Mouse (Mus musculus) cerebellum, adult 8-10 months (tissue): ENCODE measurements around the gene Ldlrad3.

ENCODE experiments used
- DNase-seq: peaks from one replicate; pipeline ENCODE4 v3.0.0; 2022

Ldlrad3 gene

GRCm38 (mm10) chr2:102113323-102113722, 72.9 kb downstream of the Ldlrad3 start:
- DNase-seq = no peak

- DNase-seq = no peak
Measured at GRCm38 (mm10) chr2:102111906-102112499, 74.2 kb downstream of the Ldlrad3 start.

GRCm38 (mm10) chr2:102110306-102110705, 75.9 kb downstream of the Ldlrad3 start:
- DNase-seq = no peak

GRCm38 (mm10) chr2:102107280-102107679, 78.9 kb downstream of the Ldlrad3 start:
- no peak for DNase-seq

- DNase-seq = no peak
Measured at GRCm38 (mm10) chr2:102106728-102107127, 79.5 kb downstream of the Ldlrad3 start.

GRCm38 (mm10) chr2:102105454-102105853, 80.7 kb downstream of the Ldlrad3 start:
- DNase-seq = no peak

GRCm38 (mm10) chr2:102103955-102104354, 82.2 kb downstream of the Ldlrad3 start:
- no peak for DNase-seq

- DNase-seq = no peak
Measured at GRCm38 (mm10) chr2:102100490-102100889, 85.7 kb downstream of the Ldlrad3 start.

GRCm38 (mm10) chr2:102099702-102100450, 86.3 kb downstream of the Ldlrad3 start:
- DNase-seq = no peak

- no peak for DNase-seq
Measured at GRCm38 (mm10) chr2:102099261-102099660, 86.9 kb downstream of the Ldlrad3 start.

- DNase-seq = peak; percentile 70
Measured at GRCm38 (mm10) chr2:102094773-102095172, 91.4 kb downstream of the Ldlrad3 start.

- no peak for DNase-seq
Measured at GRCm38 (mm10) chr2:102094281-102094680, 91.9 kb downstream of the Ldlrad3 start.

- no peak for DNase-seq
Measured at GRCm38 (mm10) chr2:102092579-102092978, 93.6 kb downstream of the Ldlrad3 start.

- DNase-seq = peak; percentile 86
Measured at GRCm38 (mm10) chr2:102091516-102092350, 94.5 kb downstream of the Ldlrad3 start.

GRCm38 (mm10) chr2:102087787-102088186, 98.4 kb downstream of the Ldlrad3 start:
- no peak for DNase-seq

GRCm38 (mm10) chr2:102086583-102086982, 99.6 kb downstream of the Ldlrad3 start:
- no peak for DNase-seq

GRCm38 (mm10) chr2:102082782-102083181, 103.4 kb downstream of the Ldlrad3 start:
- DNase-seq = no peak

- DNase-seq = peak; percentile 87
Measured at GRCm38 (mm10) chr2:102077554-102077953, 108.6 kb downstream of the Ldlrad3 start.

- DNase-seq = no peak
Measured at GRCm38 (mm10) chr2:102076237-102076636, 109.9 kb downstream of the Ldlrad3 start.

- DNase-seq = no peak
Measured at GRCm38 (mm10) chr2:102073266-102074037, 112.7 kb downstream of the Ldlrad3 start.

- DNase-seq = peak; percentile 1
Measured at GRCm38 (mm10) chr2:102072859-102073258, 113.3 kb downstream of the Ldlrad3 start.

GRCm38 (mm10) chr2:102071022-102071717, 115.0 kb downstream of the Ldlrad3 start:
- DNase-seq = peak; percentile 65
